Mouse (Mus musculus) olfactory bulb, adult 2 months (tissue): Measurements from ENCODE around the gene Igfals.

Source experiments
- CTCF ChIP-seq: fragments of 200-500 bp; IDR thresholded peaks from 2 replicates; pipeline ENCODE4 v1.5.1; 2012; ENCODE audit warnings: low read depth, mild to moderate bottlenecking, low read length, moderate library complexity; ENCODE audit not compliant: insufficient read depth
- POLR2A ChIP-seq: fragments of 200-500 bp; IDR thresholded peaks from 2 replicates; pipeline ENCODE4 v1.6.1; 2012; ENCODE audit warnings: mild to moderate bottlenecking, low read depth, low read length, moderate library complexity; ENCODE audit not compliant: insufficient read depth

GRCm38 (mm10) chr17:24860076-24860475 is 5.7 kb upstream of the Igfals start:
- TF ChIP-seq POLR2A = no peak
- TF ChIP-seq CTCF = no peak
